Mouse (Mus musculus) kidney, embryonic 16.5 days (tissue): ENCODE measurements at regions not wholly inside any gene's neighbourhood (a gene's known extent, or its start where the extent isn't known, plus 50 kb on each side); places are given as distances from the start of the nearest gene placed in this dataset.

Source experiments
- ATAC-seq: fragments of 200-750 bp; cut with Nextera tagmentation; 2 replicates; pipeline ENCODE4 v1.8.0; 2017; ENCODE audit warnings: moderate TSS enrichment; ENCODE audit not compliant: low FRiP score, low TSS enrichment
- H3K27ac ChIP-seq: fragments of 300-500 bp; sonication (generic); 2 replicates; pipeline ENCODE4 v1.5.1; 2014; ENCODE audit warnings: low read length
- H3K27me3 ChIP-seq: fragments of 300-500 bp; sonication (generic); 2 replicates; pipeline ENCODE4 v1.6.1; 2014; ENCODE audit warnings: low read length, control low read depth, mixed read lengths; ENCODE audit not compliant: insufficient read depth
- H3K36me3 ChIP-seq: fragments of 300-500 bp; sonication (generic); 2 replicates; pipeline ENCODE4 v1.6.1; 2014; ENCODE audit warnings: low read length, control low read depth, mixed read lengths; ENCODE audit not compliant: insufficient read depth
- H3K4me1 ChIP-seq: fragments of 300-500 bp; sonication (generic); 2 replicates; pipeline ENCODE4 v1.6.1; 2014; ENCODE audit warnings: low read length, control low read depth, mixed read lengths; ENCODE audit not compliant: insufficient read depth
- H3K4me2 ChIP-seq: fragments of 300-500 bp; sonication (generic); replicated peaks from 2 replicates; pipeline ENCODE4 v1.6.1; 2014; ENCODE audit warnings: low read depth, low read length
- H3K4me3 ChIP-seq: fragments of 300-500 bp; sonication (generic); 2 replicates; pipeline ENCODE4 v1.5.1; 2014; ENCODE audit warnings: mild to moderate bottlenecking, low read length
- H3K9ac ChIP-seq: fragments of 300-500 bp; sonication (generic); replicated peaks from 2 replicates; pipeline ENCODE4 v1.6.1; 2014; ENCODE audit warnings: low read length
- H3K9me3 ChIP-seq: fragments of 300-500 bp; sonication (generic); 2 replicates; pipeline ENCODE4 v1.6.1; 2016; ENCODE audit warnings: low read length, control low read depth
- WGBS: fragments of 180-500 bp; shearing (Covaris S2); extraction: QIAGEN DNeasy Blood & Tissue Kit; methylation state at CpG from one replicate; pipeline ENCODE4 v1.1.7; 2014; 5-methylcytosine and 5-hydroxymethylcytosine counted together

DNA sequence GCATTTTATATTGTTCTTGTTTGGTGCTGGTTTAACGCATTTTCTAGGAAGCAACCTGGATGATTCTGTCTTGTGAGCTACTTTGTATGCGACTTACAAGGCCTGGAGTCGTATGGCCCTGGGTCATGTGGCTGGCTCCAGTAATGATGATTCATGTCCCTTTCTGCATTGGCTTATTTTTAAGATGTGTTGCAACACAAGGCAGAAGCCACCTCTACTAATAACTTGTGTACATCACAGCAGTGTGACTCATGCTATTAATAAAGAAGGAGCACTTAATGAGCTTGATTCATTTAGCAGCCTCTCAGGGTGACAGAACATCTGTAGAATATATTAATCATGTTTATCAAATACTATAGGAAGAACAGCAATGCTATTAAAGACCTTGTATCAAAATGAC, 84.0 kb downstream of the Slc5a7 start:
- Histone ChIP-seq H3K27me3 (no peaks in the 10 kb centered on the region), H3K4me3 (no peak overlapping the region), H3K9me3 (no peaks in the 10 kb centered on the region), H3K27ac (no peak overlapping the region), H3K4me1 (no peaks in the 10 kb centered on the region), H3K4me2 (no peak overlapping the region), H3K9ac (no peak overlapping the region), H3K36me3 (no peaks in the 10 kb centered on the region)
- ATAC-seq = no peak
- WGBS = 78% methylated on average over 3 of the region's 3 CpGs

DNA sequence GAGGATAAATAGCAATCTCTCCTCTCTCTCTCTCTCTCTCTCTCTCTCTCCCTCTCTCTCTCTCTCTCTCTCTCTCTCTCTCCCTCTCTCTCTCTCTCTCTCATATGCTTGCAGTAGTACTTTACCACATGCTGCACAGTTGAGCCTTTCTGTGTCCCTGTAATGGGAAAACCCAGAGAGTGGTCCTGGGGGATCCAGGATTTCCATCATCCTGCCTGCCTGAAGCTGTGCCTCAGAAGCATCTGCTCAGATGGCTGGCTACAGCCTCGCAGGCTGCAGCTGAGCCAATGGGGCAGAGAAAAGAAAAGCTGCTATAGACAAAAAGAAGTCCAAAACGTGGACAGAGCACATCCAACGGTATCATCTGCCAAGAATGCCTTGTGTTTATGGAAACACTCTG, 97.1 kb downstream of the Slc5a7 start:
- Histone ChIP-seq H3K4me2 (no peak overlapping the region), H3K27me3 (no peaks in the 10 kb centered on the region), H3K4me3 (no peak overlapping the region), H3K9ac (no peak overlapping the region), H3K9me3 (no peaks in the 10 kb centered on the region), H3K36me3 (no peaks in the 10 kb centered on the region), H3K27ac (no peak overlapping the region), H3K4me1 (no peaks in the 10 kb centered on the region)
- WGBS = 67% methylated on average over 3 of the region's 3 CpGs
- ATAC-seq = no peak

GRCm38 (mm10) chr17:54192231-54192573, 106.6 kb downstream of the Slc5a7 start:
- WGBS = 55% methylated on average over 3 of the region's 3 CpGs
- no peak; the same call in 1 of the 2 replicates for ATAC-seq
- no peaks in the 10 kb centered on the region for H3K9me3 ChIP-seq
- H3K36me3 ChIP-seq = no peaks in the 10 kb centered on the region
- no peak overlapping the region for H3K4me3 ChIP-seq
- no peaks in the 10 kb centered on the region for H3K27me3 ChIP-seq
- no peak overlapping the region for H3K9ac ChIP-seq
- no peak overlapping the region for H3K4me2 ChIP-seq
- H3K27ac ChIP-seq = no peak overlapping the region
- no peaks in the 10 kb centered on the region for H3K4me1 ChIP-seq

DNA sequence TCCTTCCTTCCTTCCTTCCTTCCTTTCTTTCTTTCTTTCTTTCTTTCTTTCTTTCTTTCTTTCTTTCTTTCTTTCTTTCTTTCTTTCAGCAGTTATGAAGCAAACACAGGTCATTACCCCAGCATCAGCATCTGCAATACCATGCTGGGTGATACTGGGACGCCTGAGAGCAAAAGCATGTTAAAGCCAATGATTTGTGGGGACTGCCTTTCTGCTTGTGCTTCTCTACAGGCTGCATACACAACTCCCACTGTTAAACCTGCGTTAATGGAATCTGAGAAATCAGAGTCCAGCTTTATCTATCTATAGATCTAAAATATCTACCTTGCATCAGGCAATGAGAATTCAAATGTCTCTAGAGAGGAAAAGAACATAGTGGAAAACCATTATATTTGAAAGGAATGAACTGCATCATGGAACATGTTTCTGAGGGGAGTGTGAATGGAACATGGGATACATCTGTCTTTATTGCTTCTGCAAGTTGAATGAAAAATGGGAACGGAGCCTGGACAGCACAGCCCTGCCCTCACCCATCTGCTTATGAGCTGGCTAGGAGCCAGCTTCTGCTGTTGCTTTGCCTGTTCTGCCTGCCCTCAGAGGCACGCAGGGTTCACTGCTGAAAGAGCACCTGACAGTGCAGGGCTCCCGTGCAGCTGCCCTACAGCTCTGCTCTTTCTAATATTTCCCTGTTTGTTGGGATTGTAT, 107.2 kb downstream of the Slc5a7 start:
- ATAC-seq = peak; percentile 75; the same call in 1 of the 2 replicates
- H3K27me3 ChIP-seq = no peaks in the 10 kb centered on the region
- H3K4me3 ChIP-seq = no peak overlapping the region
- H3K9ac ChIP-seq = no peak overlapping the region
- WGBS = 28% methylated on average over 5 of the region's 5 CpGs
- no peaks in the 10 kb centered on the region for H3K36me3 ChIP-seq
- no peak overlapping the region for H3K4me2 ChIP-seq
- H3K27ac ChIP-seq = no peak overlapping the region
- H3K4me1 ChIP-seq = no peaks in the 10 kb centered on the region
- no peaks in the 10 kb centered on the region for H3K9me3 ChIP-seq

DNA sequence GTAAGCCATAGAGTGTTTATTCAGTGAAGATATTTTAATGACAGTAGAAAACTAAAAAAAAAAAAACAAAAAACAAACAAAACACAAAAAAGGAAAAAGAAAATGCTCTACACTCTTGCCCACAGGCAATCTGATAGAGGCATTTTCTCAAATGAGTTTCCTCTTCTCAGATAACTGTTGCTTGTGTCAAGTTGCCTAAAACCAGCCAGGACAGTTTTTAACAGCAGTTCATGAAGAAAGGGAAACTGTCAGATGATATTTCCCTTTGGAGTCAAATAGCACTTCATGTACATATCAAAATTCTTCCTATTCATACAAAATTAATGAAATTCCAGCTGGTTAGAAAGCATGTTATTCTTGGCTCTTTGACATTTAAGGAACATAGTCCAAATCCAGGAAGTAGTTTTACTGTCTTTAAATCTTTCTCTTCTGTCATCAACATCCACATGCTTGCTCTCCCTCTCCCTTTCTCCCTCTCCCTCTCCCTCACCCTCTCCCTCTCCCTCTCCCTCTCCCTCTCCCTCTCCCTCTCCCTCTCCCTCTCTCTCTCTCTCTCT, 109.8 kb downstream of the Slc5a7 start:
- Histone ChIP-seq H3K9ac (no peak overlapping the region), H3K4me3 (no peak overlapping the region), H3K36me3 (no peaks in the 10 kb centered on the region), H3K4me1 (no peaks in the 10 kb centered on the region), H3K27me3 (no peaks in the 10 kb centered on the region), H3K4me2 (no peak overlapping the region), H3K27ac (no peak overlapping the region), H3K9me3 (no peaks in the 10 kb centered on the region)
- ATAC-seq = peak; percentile 51; the same call in 1 of the 2 replicates

- H3K36me3 ChIP-seq = no peaks in the 10 kb centered on the region
- no peak overlapping the region for H3K4me3 ChIP-seq
- no peak overlapping the region for H3K4me2 ChIP-seq
- H3K27me3 ChIP-seq = no peaks in the 10 kb centered on the region
- H3K9me3 ChIP-seq = no peaks in the 10 kb centered on the region
- H3K9ac ChIP-seq = no peak overlapping the region
- H3K4me1 ChIP-seq = no peaks in the 10 kb centered on the region
- H3K27ac ChIP-seq = no peak overlapping the region
- no peak for ATAC-seq
Observed at GRCm38 (mm10) chr17:54182073-54182472, 116.8 kb downstream of the Slc5a7 start.

- Histone ChIP-seq H3K27me3 (no peaks in the 10 kb centered on the region), H3K4me1 (no peaks in the 10 kb centered on the region), H3K36me3 (no peaks in the 10 kb centered on the region), H3K27ac (no peak overlapping the region), H3K9me3 (no peaks in the 10 kb centered on the region), H3K4me2 (no peak overlapping the region), H3K9ac (no peak overlapping the region), H3K4me3 (no peak overlapping the region)
- no peak for ATAC-seq
- WGBS = 86% methylated on average over 2 of the region's 2 CpGs
Observed at GRCm38 (mm10) chr17:54180563-54180962, 118.3 kb downstream of the Slc5a7 start.

- H3K36me3 ChIP-seq = no peaks in the 10 kb centered on the region
- H3K27ac ChIP-seq = no peak overlapping the region
- no peaks in the 10 kb centered on the region for H3K27me3 ChIP-seq
- 85% methylated on average over 1 of the region's 1 CpGs for WGBS
- no peak overlapping the region for H3K4me2 ChIP-seq
- no peaks in the 10 kb centered on the region for H3K4me1 ChIP-seq
- ATAC-seq = no peak
- H3K4me3 ChIP-seq = no peak overlapping the region
- no peaks in the 10 kb centered on the region for H3K9me3 ChIP-seq
- no peak overlapping the region for H3K9ac ChIP-seq
Observed at GRCm38 (mm10) chr17:54170762-54171161, 128.1 kb downstream of the Slc5a7 start.

DNA sequence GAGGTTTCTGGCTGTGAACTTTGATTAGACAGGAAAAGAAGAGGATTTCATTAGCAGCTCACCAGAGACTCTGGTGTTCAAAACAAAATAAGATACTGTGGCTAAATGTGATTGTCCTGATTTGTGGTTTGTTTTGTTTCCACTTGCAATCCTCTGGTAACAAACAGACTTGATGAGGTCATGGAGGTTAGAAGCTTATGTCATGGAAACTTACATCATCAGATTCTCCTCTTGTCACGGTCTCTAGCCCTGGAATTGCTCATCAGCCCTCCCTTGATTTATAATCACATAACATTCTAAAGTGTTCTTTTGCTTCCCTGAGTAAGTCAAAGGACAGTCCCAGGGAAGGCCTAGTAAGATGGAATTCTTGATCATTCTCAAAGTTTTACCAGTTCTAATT, 130.8 kb downstream of the Slc5a7 start:
- 13% methylated on average over 1 of the region's 1 CpGs for WGBS
- Histone ChIP-seq H3K4me1 (no peaks in the 10 kb centered on the region), H3K9ac (no peak overlapping the region), H3K27me3 (no peaks in the 10 kb centered on the region), H3K4me3 (no peak overlapping the region), H3K4me2 (no peak overlapping the region), H3K36me3 (no peaks in the 10 kb centered on the region), H3K27ac (no peak overlapping the region), H3K9me3 (no peaks in the 10 kb centered on the region)
- peak; percentile 54; the same call in 1 of the 2 replicates for ATAC-seq

- Histone ChIP-seq H3K4me2 (no peak overlapping the region), H3K9me3 (no peaks in the 10 kb centered on the region), H3K4me3 (no peak overlapping the region), H3K4me1 (0 out of 2 replicates have a peak, but pooled peaks cover 3% of the 10 kb centered on the region), H3K9ac (no peak overlapping the region), H3K27ac (no peak overlapping the region), H3K36me3 (no peaks in the 10 kb centered on the region), H3K27me3 (no peaks in the 10 kb centered on the region)
- peak; percentile 67 for ATAC-seq
- WGBS = 27% methylated on average over 2 of the region's 2 CpGs
Observed at GRCm38 (mm10) chr17:54162383-54162782, 136.5 kb downstream of the Slc5a7 start.
